Mouse (Mus musculus): Measurements from ENCODE around the gene Fabp6.

The Fabp6 gene

DNA sequence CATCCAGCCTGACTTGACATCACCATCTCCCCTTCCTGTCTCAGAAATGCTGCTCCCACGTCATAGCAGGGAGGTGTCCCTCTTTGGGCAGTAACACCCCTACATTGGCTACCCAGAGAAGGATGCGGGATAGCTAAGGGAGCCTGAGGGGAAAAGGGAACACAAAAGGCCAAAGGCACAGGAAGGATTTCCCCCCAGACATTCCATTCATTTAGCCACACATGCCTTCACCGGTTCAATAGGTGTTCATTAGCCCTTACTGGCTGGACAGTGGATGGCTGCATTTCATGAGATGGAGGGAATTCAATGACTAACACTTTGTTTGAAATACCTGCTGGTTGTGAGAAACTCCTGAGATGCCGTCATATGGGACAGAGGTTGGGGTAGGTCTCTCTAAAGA is 54.7 kb downstream of the Fabp6 start:
- DNase-seq (ENCODE audit: low spot score): no peak

Measured in testis, postnatal 14 days (tissue).